Mouse (Mus musculus): Measurements from ENCODE around the gene Slc39a2. TPM values are rescaled to one million over a fixed set of nuclear protein-coding genes. Genes with fewer than 3 reads are reported as not detected.

The Slc39a2 gene
- polyA plus RNA-seq (2012; rRNA removed; ENCODE audit: low replicate concordance), result 0.67 and 6.4 TPM in 2 replicates

DNA sequence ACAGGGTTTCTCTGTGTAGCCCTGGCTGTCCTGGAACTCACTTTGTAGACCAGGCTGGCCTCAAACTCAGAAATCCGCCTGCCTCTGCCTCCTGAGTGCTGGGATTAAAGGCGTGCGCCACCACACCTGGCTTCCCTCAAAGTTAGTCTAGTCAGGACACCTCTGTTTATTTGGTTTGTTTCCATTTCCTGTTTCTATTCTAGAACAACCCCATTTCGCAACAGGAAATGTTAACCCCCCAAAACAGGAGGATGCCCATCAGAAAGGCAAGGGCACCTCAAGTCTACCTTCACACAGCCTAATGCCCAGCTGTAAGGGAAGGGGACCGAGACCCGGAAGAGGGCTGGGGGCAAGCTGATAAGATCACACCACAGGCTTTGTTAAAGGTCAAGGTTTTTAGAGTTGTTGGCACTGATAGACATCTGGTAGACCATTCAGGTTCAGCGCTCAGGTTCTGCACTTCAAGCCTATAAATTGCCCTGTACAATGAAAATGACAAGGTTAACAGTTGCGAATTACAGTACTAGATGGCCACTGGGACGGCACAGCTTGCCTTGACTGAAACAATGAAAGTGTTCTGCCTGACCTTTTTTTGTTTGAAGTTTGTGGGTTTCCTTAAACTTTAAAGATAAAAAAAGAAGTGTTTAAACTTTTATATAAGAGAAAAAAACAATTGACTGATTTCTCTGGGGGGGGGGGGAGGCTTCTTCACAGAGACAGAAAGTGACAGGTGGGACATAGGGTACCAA, at the start of gene Slc39a2:
TSS of gene Slc39a2 (plus strand) at position 699 of the 749 bp plus-strand sequence.

GRCm38 (mm10) chr14:51853399-51853798, 39.3 kb upstream of the Slc39a2 start, which contains the start of gene Ear6:
Ear6 (plus strand) TSS chr14:51853699.

DNA sequence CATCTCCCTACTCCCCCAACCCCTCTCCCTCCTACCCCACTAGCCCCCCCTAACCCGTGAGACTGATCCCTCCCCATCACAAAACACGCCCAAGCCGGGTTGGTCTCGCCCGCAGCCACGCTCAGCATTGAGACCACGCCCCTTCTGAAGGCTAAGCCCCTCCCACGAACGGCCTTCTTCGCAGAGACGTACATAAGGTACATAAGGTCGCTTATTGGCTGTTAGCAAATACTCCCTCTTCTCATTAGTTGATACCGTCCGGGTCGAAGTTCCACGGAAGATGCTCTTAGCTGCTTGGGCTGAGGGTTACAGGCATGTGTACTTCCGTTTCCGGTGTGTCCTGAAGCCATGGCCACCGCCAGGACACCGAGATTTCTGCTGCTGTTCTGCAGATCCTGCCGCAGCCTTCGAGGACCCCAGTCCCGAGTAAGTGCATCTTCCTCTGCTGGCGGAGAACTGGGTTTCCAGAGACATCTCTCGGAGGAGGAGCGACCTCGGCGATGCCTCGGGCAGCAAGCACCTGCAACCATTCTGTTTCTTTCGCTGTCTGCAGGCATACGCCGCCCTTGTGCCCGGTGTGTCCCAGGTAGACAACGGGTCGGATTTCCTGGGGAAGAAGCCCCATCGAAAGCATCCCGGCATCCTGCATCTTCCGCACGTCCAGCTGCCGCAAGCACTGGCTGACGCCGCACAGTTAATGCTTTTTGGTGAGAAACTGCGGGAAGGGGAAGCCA, 7.9 kb upstream of the Slc39a2 start, which contains the start of gene Mettl17:
TSS of gene Mettl17 (plus strand) at position 245 of the 734 bp plus-strand sequence.

GRCm38 (mm10) chr14:51913960-51914762, 21.5 kb downstream of the Slc39a2 start, which contains the start of gene Ndrg2:
Ndrg2 (minus strand) TSS chr14:51914158.

GRCm38 (mm10) chr14:51918125-51918524, 25.4 kb downstream of the Slc39a2 start, which contains the start of gene Tppp2:
Tppp2 (plus strand) TSS chr14:51918425.

DNA sequence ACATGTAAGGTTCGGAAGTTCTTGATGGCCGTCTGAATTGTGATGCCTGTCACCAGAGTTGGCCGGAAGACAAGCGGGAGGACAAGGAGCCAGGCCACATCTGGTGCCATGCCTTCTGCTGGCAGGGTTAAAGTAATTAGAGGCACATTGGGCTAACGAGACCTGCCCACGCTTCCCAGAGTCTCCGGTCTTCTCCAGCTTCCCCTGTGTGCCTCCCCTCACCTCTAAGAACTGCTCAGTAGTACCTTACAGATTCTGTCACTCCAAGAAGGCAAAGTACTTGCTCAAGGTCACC, 29.8 kb downstream of the Slc39a2 start, which contains the start of gene Rnase13:
TSS of gene Rnase13 (minus strand) at position 203 of the 295 bp plus-strand sequence.

Other genes starting within 250 kb of the Slc39a2 start
- not detected in 2 replicates for gene Gm17079, start 197.4 kb upstream of the Slc39a2 start, polyA plus RNA-seq (2012; rRNA removed; ENCODE audit: low replicate concordance)
- gene Gm5800, start 175.7 kb upstream of the Slc39a2 start, polyA plus RNA-seq (2012; rRNA removed; ENCODE audit: low replicate concordance), result not detected in 2 replicates
- gene Ang4, start 119.3 kb upstream of the Slc39a2 start, polyA plus RNA-seq (2012; rRNA removed; ENCODE audit: low replicate concordance), result 0.32 TPM in 1 of 2 replicates, not detected in the other
- gene AY358078, start 92.8 kb upstream of the Slc39a2 start, polyA plus RNA-seq (2012; rRNA removed; ENCODE audit: low replicate concordance), result not detected in 2 replicates
- gene Ear6, start 39.2 kb upstream of the Slc39a2 start, polyA plus RNA-seq (2012; rRNA removed; ENCODE audit: low replicate concordance), result not detected in 2 replicates
- 28.2 and 46.1 TPM in 2 replicates for gene Mettl17, start 8.0 kb upstream of the Slc39a2 start, polyA plus RNA-seq (2012; rRNA removed; ENCODE audit: low replicate concordance)
- 267 and 271 TPM in 2 replicates for gene Ndrg2, start 21.3 kb downstream of the Slc39a2 start, polyA plus RNA-seq (2012; rRNA removed; ENCODE audit: low replicate concordance)
- gene Tppp2, start 25.5 kb downstream of the Slc39a2 start, polyA plus RNA-seq (2012; rRNA removed; ENCODE audit: low replicate concordance), result not detected in 2 replicates
- gene Rnase13, start 29.9 kb downstream of the Slc39a2 start, polyA plus RNA-seq (2012; rRNA removed; ENCODE audit: low replicate concordance), result 0.27 and 0.34 TPM in 2 replicates
- gene Arhgef40, start 91.8 kb downstream of the Slc39a2 start, polyA plus RNA-seq (2012; rRNA removed; ENCODE audit: low replicate concordance), result 99.6 and 169 TPM in 2 replicates
- 0.84 and 0.99 TPM in 2 replicates for gene Tmem253, start 122.8 kb downstream of the Slc39a2 start, polyA plus RNA-seq (2012; rRNA removed; ENCODE audit: low replicate concordance)
- 64.1 and 86.8 TPM in 2 replicates for gene Zfp219, start 127.8 kb downstream of the Slc39a2 start, polyA plus RNA-seq (2012; rRNA removed; ENCODE audit: low replicate concordance)
- not detected in 2 replicates for gene Olfr221, start 149.6 kb downstream of the Slc39a2 start, polyA plus RNA-seq (2012; rRNA removed; ENCODE audit: low replicate concordance)
- 56.3 and 109 TPM in 2 replicates for gene Hnrnpc, start 211.1 kb downstream of the Slc39a2 start, polyA plus RNA-seq (2012; rRNA removed; ENCODE audit: low replicate concordance)
- gene Rpgrip1, start 217.8 kb downstream of the Slc39a2 start, polyA plus RNA-seq (2012; rRNA removed; ENCODE audit: low replicate concordance), result 1.0 and 2.4 TPM in 2 replicates